Mouse (Mus musculus): Measurements from ENCODE around the gene Zfp768. TPM values are rescaled to one million over a fixed set of nuclear protein-coding genes. Genes with fewer than 3 reads are reported as not detected.

Zfp768 gene
- total RNA-seq, 4 experiments from 2014 or later, result 39.1 to 55.1 (median 41.1) TPM

GRCm38 (mm10) chr7:127297586-127298193, 47.7 kb downstream of the Zfp768 start:
- no peak for DNase-seq (ENCODE audit: low spot score in 2 of 2)

GRCm38 (mm10) chr7:127296786-127297555, 48.4 kb downstream of the Zfp768 start:
- no peak for DNase-seq (ENCODE audit: low spot score in 2 of 2)

- no peak for DNase-seq (ENCODE audit: low spot score in 2 of 2)
Measured at GRCm38 (mm10) chr7:127296098-127296497, 49.3 kb downstream of the Zfp768 start, which contains the start of gene Itgal. TSS of gene Itgal (plus strand) at chr7:127296260.

Other genes starting within 250 kb of the Zfp768 start
- under 1 TPM in 3 of 4 experiments, not detected in 1; 0.18 to 0.29 (median 0.27) TPM for gene Qprt, start 223.4 kb downstream of the Zfp768 start, total RNA-seq (2022)
- gene Spn, start 207.8 kb downstream of the Zfp768 start, total RNA-seq (2022), result under 1 TPM in 3 of 4 experiments, not detected in 1; 0.07 to 0.13 (median 0.13) TPM
- gene Cd2bp2, start 149.5 kb downstream of the Zfp768 start, total RNA-seq (2022), result 10 to 100 TPM; 25.2 to 35.0 (median 32.7) TPM
- 10 to 100 TPM; 29.1 to 34.3 (median 32.1) TPM for gene Tbc1d10b, start 137.1 kb downstream of the Zfp768 start, total RNA-seq (2022)
- over 10,000 TPM; 27,006 to 32,685 (median 27,393) TPM for gene Mylpf, start 136.7 kb downstream of the Zfp768 start, total RNA-seq (2022)
- gene Zfp553, start 112.5 kb downstream of the Zfp768 start, total RNA-seq (2022), result 1 to 10 TPM; 4.2 to 5.5 (median 4.8) TPM
- 1 to 10 TPM; 1.0 to 2.8 (median 1.4) TPM for gene Sept1, start 112.5 kb downstream of the Zfp768 start, total RNA-seq (2022)
- 10 to 100 TPM; 13.7 to 21.0 (median 18.3) TPM for gene Zfp771, start 101.3 kb downstream of the Zfp768 start, total RNA-seq (2022)
- 10 to 100 TPM; 31.3 to 38.3 (median 33.9) TPM for gene Dctpp1, start 84.9 kb downstream of the Zfp768 start, total RNA-seq (2022)
- gene Sephs2, start 71.5 kb downstream of the Zfp768 start, total RNA-seq (2022), result 10 to 100 TPM; 38.1 to 45.4 (median 41.6) TPM
- under 1 TPM; 0.07 to 0.25 (median 0.17) TPM for gene Itgal, start 49.3 kb downstream of the Zfp768 start, total RNA-seq (2022)
- gene Zfp747, start 30.5 kb upstream of the Zfp768 start, total RNA-seq (2022), result 1 to 10 TPM; 3.0 to 3.4 (median 3.1) TPM
- 1 to 10 TPM; 1.5 to 2.5 (median 2.1) TPM for gene 9130019O22Rik, start 41.6 kb upstream of the Zfp768 start, total RNA-seq (2022)
- 1 to 10 TPM; 1.6 to 2.2 (median 1.7) TPM for gene E430018J23Rik, start 48.0 kb upstream of the Zfp768 start, total RNA-seq (2022)
- 1 to 10 TPM; 1.4 to 2.3 (median 1.9) TPM for gene Zfp764, start 61.2 kb upstream of the Zfp768 start, total RNA-seq (2022)
- 1 to 10 TPM; 1.3 to 3.4 (median 2.2) TPM for gene Zfp688, start 76.5 kb upstream of the Zfp768 start, total RNA-seq (2022)
- 1 to 10 TPM in 3 of 4 experiments, under 1 TPM in 1; 0.88 to 1.3 (median 1.2) TPM for gene Zfp689, start 103.6 kb upstream of the Zfp768 start, total RNA-seq (2022)
- 10 to 100 TPM; 14.8 to 18.4 (median 16.7) TPM for gene Prr14, start 114.0 kb upstream of the Zfp768 start, total RNA-seq (2022)
- 10 to 100 TPM; 21.9 to 29.3 (median 25.1) TPM for gene Fbrs, start 133.6 kb upstream of the Zfp768 start, total RNA-seq (2022)
- gene Srcap, start 166.4 kb upstream of the Zfp768 start, total RNA-seq (2022), result 10 to 100 TPM; 44.3 to 52.4 (median 48.6) TPM
- gene Gm42715, start 174.0 kb upstream of the Zfp768 start, total RNA-seq (2022), result 1 to 10 TPM; 4.4 to 8.0 (median 5.5) TPM
- not detected for gene Tmem265, start 215.8 kb upstream of the Zfp768 start, total RNA-seq (2022)
- gene Phkg2, start 227.8 kb upstream of the Zfp768 start, total RNA-seq (2022), result 10 to 100 TPM in 1 of 4 experiments, 1 to 10 TPM in 3; 8.0 to 10.6 (median 8.4) TPM
- gene Ccdc189, start 243.0 kb upstream of the Zfp768 start, total RNA-seq (2022), result 1 to 10 TPM; 2.0 to 2.6 (median 2.2) TPM
- gene Rnf40, start 243.2 kb upstream of the Zfp768 start, total RNA-seq (2022), result 10 to 100 TPM; 28.6 to 32.3 (median 30.6) TPM

Data from gastrocnemius, adult 8-10 months (tissue).